Mouse (Mus musculus): ENCODE measurements at regions not wholly inside any gene's neighbourhood (a gene's known extent, or its start where the extent isn't known, plus 50 kb on each side); places are given as distances from the start of the nearest gene placed in this dataset.

DNA sequence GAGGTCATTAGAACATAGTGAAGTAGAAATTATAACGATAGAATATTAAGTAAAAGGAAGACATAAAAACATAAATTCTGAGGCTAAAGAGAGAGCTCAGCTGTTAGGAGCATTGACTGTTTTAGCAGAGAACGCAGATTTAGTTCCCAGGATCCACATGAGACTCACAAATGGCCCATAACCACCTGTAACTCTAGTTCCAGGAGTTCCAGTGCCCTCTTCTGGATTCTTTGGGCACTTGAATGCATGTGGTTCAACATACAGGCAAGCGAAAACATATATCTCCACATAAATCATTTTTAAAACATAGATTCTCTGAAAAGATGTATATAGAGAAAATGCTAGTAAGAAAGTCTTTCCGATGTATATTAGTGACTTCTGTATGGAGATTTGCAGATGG, 61.6 kb upstream of the Pdc start:
- TF ChIP-seq CTCF (IDR thresholded peaks at IDR 0.05; ENCODE audit: extremely low read depth, insufficient read depth, low read length) (peak; percentile 26; the same call in 1 of the 2 replicates), POLR2A (IDR thresholded peaks at IDR 0.05; ENCODE audit: extremely low read depth, insufficient read depth, low read length) (no peak)

Data from cortical plate, adult 2 months (tissue).